Mouse (Mus musculus) hindbrain, postnatal 0 days (tissue): ENCODE data around the gene Glrp1. TPM values are rescaled to one million over a fixed set of nuclear protein-coding genes. Genes with fewer than 3 reads are reported as not detected.

ENCODE experiments used
- ATAC-seq: fragments of 200-750 bp; cut with Nextera tagmentation; 2 replicates; pipeline ENCODE4 v1.8.0; 2017; ENCODE audit warnings: mild to moderate bottlenecking, moderate TSS enrichment, moderate library complexity
- DNase-seq: peaks from one replicate; pipeline ENCODE4 v3.0.0-alpha.2; 2015; ENCODE audit warnings: low spot score
- H3K27ac ChIP-seq: fragments of 300-500 bp; sonication (generic); 2 replicates; pipeline ENCODE4 v1.5.1; 2014; ENCODE audit warnings: mild to moderate bottlenecking
- H3K27me3 ChIP-seq: fragments of 300-500 bp; sonication (generic); 2 replicates; pipeline ENCODE4 v1.6.1; 2014; ENCODE audit warnings: low read length, mixed read lengths; ENCODE audit not compliant: insufficient read depth
- H3K36me3 ChIP-seq: fragments of 300-500 bp; sonication (generic); 2 replicates; pipeline ENCODE4 v1.6.1; 2014; ENCODE audit warnings: low read length, mixed read lengths; ENCODE audit not compliant: insufficient read depth
- H3K4me1 ChIP-seq: fragments of 300-500 bp; sonication (generic); 2 replicates; pipeline ENCODE4 v1.6.1; 2014; ENCODE audit warnings: antibody characterized with exemption, low read length, mixed read lengths; ENCODE audit not compliant: insufficient read depth
- H3K4me2 ChIP-seq: fragments of 300-500 bp; sonication (generic); 2 replicates; pipeline ENCODE4 v1.6.1; 2014; ENCODE audit warnings: low read depth, mild to moderate bottlenecking, low read length, moderate library complexity, mixed read lengths
- H3K4me3 ChIP-seq: fragments of 300-500 bp; sonication (generic); 2 replicates; pipeline ENCODE4 v1.5.1; 2014; ENCODE audit warnings: low read length
- H3K9ac ChIP-seq: fragments of 300-500 bp; sonication (generic); replicated peaks from 2 replicates; pipeline ENCODE4 v1.6.1; 2014; ENCODE audit warnings: mild to moderate bottlenecking, low read length, moderate library complexity, mixed read lengths
- H3K9me3 ChIP-seq: fragments of 300-500 bp; sonication (generic); 2 replicates; pipeline ENCODE4 v1.6.1; 2016; ENCODE audit warnings: low read length, mixed read lengths
- CTCF ChIP-seq: IDR thresholded peaks from 2 replicates; pipeline ENCODE4 v1.5.1; 2016; ENCODE audit warnings: antibody characterized with exemption, control low read depth, low read depth
- WGBS: fragments of 180-500 bp; shearing (Covaris S2); extraction: QIAGEN DNeasy Blood & Tissue Kit; methylation state at CpG from one replicate; pipeline ENCODE4 v1.1.7; 2014; 5-methylcytosine and 5-hydroxymethylcytosine counted together
- polyA plus RNA-seq: library from polyadenylated mRNA; unstranded; fragments of >200 nt; fragmentation: Nextera tagmentation; extraction: Ambion mirVana; gene quantifications from 2 replicates; pipeline ENCODE4 v1.2.1, GENCODE M21; 2015
- total RNA-seq: library from RNA; depleted of rRNA; stranded (reverse); fragments of >200 nt; gene quantifications from 2 replicates; pipeline ENCODE4 v1.2.3, GENCODE M21; 2014

The Glrp1 gene
- total and polyA plus RNA-seq, 2 experiments from 2014 or later: not detected

DNA sequence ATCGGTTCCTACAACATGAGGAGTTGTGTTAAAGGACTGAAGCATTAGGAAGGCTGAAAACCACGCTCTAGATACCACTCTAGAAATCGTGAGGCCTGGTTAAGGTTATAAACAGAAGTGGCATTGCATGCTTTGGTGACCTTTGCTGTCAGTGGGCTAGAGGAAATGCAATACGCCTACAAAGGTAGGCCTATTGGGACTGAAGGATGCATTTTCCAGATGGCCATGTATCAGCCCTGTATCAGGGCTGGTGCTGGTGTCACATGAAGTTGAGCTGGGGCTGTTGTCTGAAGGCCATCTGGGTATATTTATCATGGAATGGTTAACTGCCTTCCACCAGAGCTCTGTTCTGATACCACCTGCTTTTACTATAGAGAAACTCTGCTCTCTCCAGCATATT, 23.5 kb downstream of the Glrp1 start:
- Histone ChIP-seq H3K9ac (no peak overlapping the region), H3K36me3 (no peaks in the 10 kb centered on the region), H3K4me2 (no peak overlapping the region), H3K27me3 (no peaks in the 10 kb centered on the region), H3K9me3 (no peaks in the 10 kb centered on the region), H3K27ac (no peak overlapping the region), H3K4me1 (peaks cover 9% of the 10 kb centered on the region; the same call in 1 of the 2 replicates), H3K4me3 (no peak overlapping the region)
- ATAC-seq (no peak), DNase-seq (no peak)
- TF ChIP-seq CTCF: no peak
- WGBS: 70% methylated on average over 4 of the region's 4 CpGs

DNA sequence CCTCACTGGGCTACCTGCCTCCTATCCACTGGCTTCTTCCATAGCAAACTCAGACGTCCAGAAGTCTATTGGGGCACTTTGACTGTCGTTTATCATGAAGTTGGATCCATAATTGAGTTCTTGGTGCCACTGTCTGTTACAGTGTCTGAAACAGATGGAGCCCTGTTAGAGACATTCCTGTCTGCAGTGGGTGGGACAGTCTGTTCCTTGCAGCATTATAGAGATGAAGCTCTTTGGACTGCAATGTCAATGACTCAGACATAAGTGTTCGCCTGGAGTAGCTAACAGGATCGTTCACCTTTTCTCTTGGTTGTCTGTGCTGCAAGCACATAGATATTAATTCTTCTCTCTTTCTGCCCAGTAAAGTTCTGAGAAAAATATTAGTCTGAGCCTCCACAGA, 25.8 kb downstream of the Glrp1 start:
- Histone ChIP-seq H3K4me3 (no peak overlapping the region), H3K36me3 (no peaks in the 10 kb centered on the region), H3K27ac (no peak overlapping the region), H3K4me1 (peaks cover 9% of the 10 kb centered on the region; the same call in 1 of the 2 replicates), H3K4me2 (no peak overlapping the region), H3K9me3 (no peaks in the 10 kb centered on the region), H3K9ac (no peak overlapping the region), H3K27me3 (no peaks in the 10 kb centered on the region)
- no peak for TF ChIP-seq CTCF
- WGBS: 69% methylated on average over 4 of the region's 4 CpGs
- ATAC-seq (no peak), DNase-seq (no peak)

DNA sequence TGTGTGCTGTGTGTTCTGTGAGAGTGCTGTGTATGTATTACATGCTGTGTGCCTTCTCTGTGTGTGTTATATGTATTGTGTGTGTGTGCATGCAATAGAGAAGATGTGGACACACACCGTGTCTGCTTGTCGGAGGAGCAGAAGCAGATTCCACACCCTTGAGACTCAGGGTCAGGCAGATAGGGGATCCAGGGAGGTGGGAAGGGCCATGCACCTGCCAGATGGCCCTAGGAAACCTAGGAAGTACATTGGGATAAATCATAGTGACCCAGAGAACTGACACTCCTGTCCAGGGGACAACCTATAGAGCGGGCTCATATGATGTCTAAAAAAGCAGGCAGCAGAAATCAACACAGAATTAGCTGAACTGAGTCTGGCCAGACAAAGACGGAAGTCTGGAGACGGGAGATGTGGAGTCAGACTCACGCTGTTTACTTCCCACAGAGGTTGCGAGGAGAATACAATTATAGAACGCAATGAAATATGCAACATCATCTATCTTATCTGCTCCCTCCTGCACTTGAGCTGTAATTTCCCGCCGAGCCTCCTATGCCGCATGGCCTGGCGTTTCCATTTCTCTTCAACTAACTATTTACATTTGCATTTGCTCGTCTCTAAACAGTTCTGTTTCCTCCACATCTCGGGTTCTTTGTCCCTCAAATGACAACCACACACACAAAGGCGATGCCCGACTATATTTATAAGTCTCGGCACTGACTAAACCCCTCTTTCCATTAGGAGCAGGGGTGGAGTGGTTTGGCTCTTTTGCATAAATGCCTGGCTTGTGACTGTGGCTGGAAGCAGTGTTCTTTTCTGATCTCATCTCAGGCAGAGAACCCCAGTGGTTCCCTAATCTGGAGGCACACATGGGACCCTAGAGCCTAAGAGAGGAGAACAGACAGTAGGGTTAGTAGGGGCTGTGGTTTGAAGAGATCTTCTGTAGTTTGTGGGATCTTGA, 27.4 kb downstream of the Glrp1 start:
- no peak for TF ChIP-seq CTCF
- Histone ChIP-seq H3K4me3 (no peak overlapping the region), H3K36me3 (no peaks in the 10 kb centered on the region), H3K4me1 (peaks cover 9% of the 10 kb centered on the region; the same call in 1 of the 2 replicates), H3K27me3 (no peaks in the 10 kb centered on the region), H3K9ac (no peak overlapping the region), H3K9me3 (no peaks in the 10 kb centered on the region), H3K4me2 (no peak overlapping the region), H3K27ac (no peak overlapping the region)
- 52% methylated on average over 17 of the region's 17 CpGs for WGBS
- no peak for DNase-seq
- no peak for ATAC-seq

DNA sequence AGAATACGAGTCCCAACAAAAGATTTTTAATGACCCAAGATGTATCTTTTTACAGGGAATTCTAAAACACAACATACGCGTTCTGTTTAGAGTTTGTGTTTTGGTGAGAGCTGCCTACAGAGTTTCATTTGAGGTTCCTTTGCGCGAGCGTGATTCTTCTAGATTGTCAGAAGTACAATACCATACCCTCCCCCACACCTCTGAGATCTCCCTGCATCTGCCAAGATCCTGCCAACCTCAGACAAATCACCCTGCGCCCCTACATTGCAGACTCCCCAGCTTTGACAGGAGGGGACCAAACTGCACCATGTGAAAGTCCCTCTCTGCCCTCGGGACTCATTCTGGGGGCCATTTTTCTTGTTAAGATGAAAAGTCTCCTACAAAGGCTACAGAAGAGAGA, 29.3 kb downstream of the Glrp1 start:
- Histone ChIP-seq H3K9ac (no peak overlapping the region), H3K9me3 (no peaks in the 10 kb centered on the region), H3K36me3 (no peaks in the 10 kb centered on the region), H3K27me3 (no peaks in the 10 kb centered on the region), H3K4me2 (no peak overlapping the region), H3K27ac (no peak overlapping the region), H3K4me3 (no peak overlapping the region), H3K4me1 (peaks cover 9% of the 10 kb centered on the region; the same call in 1 of the 2 replicates)
- WGBS: 62% methylated on average over 8 of the region's 8 CpGs
- DNase-seq (no peak), ATAC-seq (no peak)
- TF ChIP-seq CTCF: no peak

DNA sequence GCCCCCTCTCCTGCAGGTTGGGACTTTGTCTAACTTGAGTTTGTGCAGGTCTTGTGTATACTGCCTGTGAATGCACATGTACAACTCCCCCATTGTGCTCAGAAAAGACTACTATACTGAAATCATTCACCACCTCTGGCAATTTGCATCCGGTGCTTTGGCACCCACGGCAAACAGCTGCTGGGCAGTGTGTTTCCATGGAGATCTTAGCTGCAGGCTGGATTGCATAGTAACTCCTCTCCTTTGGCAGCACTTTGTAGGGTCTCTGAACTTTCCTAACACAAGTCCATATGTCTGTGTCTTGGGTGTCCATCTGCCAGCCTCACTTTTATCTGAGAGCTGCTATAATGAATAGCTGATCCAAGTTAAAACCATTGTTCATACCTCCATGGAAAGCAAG, 31.7 kb downstream of the Glrp1 start:
- ATAC-seq (peak; percentile 75), DNase-seq (peak; percentile 66)
- TF ChIP-seq CTCF: no peak
- Histone ChIP-seq H3K4me3 (no peak overlapping the region), H3K36me3 (no peaks in the 10 kb centered on the region), H3K4me2 (no peak overlapping the region), H3K27me3 (no peaks in the 10 kb centered on the region), H3K4me1 (peaks cover 9% of the 10 kb centered on the region; the same call in 1 of the 2 replicates), H3K27ac (no peak overlapping the region), H3K9me3 (no peaks in the 10 kb centered on the region), H3K9ac (no peak overlapping the region)
- 16% methylated on average over 2 of the region's 2 CpGs for WGBS

DNA sequence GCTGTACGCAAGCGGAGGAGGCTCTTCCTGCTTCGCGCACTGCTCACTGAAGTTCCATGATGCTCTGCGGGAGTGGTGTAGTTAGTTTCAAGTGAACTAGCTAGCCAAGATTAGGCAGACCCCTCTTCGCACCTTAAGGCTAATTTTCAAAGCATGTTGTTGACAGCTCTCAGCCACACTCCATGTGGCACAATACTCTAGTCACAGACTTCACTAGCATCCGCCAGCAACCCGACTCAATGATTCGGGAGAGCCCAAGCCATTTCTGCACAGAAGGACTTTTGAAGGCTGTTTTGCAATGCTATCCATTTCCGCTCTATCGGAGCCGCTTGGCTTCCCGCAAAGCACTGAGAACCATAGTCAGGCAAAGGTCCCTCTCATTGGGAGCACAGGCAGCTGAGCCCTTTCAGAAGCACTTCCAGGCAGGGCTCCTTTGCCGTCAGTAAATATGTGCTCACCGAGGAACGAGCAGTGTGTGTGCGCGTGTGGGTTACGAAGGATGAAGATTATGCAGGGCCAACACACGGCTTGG, 33.2 kb downstream of the Glrp1 start:
- no peak for TF ChIP-seq CTCF
- no peak for ATAC-seq

More for the DNA sequence above, 33.2 kb downstream of the Glrp1 start:
- Histone ChIP-seq H3K4me2 (no peak overlapping the region), H3K27ac (no peak overlapping the region), H3K4me1 (no peaks in the 10 kb centered on the region), H3K4me3 (no peak overlapping the region), H3K36me3 (no peaks in the 10 kb centered on the region), H3K9ac (no peak overlapping the region), H3K9me3 (no peaks in the 10 kb centered on the region), H3K27me3 (no peaks in the 10 kb centered on the region)
- 86% methylated on average over 20 of the region's 20 CpGs for WGBS
- no peak for DNase-seq
